Mouse (Mus musculus) liver, embryonic 16.5 days (tissue): ENCODE measurements around the gene Klrb1f. TPM values are rescaled to one million over a fixed set of nuclear protein-coding genes. Genes with fewer than 3 reads are reported as not detected.

Experiments
- ATAC-seq: fragments of 200-750 bp; cut with Nextera tagmentation; 2 replicates; pipeline ENCODE4 v1.8.0; 2017; ENCODE audit warnings: low read depth, mild to moderate bottlenecking, moderate number of reproducible peaks, moderate library complexity
- H3K27ac ChIP-seq: fragments of 300-500 bp; sonication (generic); 2 replicates; pipeline ENCODE4 v1.5.1; 2014; ENCODE audit warnings: mild to moderate bottlenecking, low read length
- H3K27me3 ChIP-seq: fragments of 300-500 bp; sonication (generic); 2 replicates; pipeline ENCODE4 v1.6.1; 2014; ENCODE audit warnings: low read depth, low read length, mixed read lengths; ENCODE audit not compliant: control insufficient read depth, insufficient read depth
- H3K36me3 ChIP-seq: fragments of 300-500 bp; sonication (generic); 2 replicates; pipeline ENCODE4 v1.6.1; 2014; ENCODE audit warnings: mild to moderate bottlenecking; ENCODE audit not compliant: control insufficient read depth, insufficient read depth
- H3K4me1 ChIP-seq: fragments of 300-500 bp; sonication (generic); 2 replicates; pipeline ENCODE4 v1.6.1; 2014; ENCODE audit warnings: low read depth, low read length, mixed read lengths; ENCODE audit not compliant: control insufficient read depth
- H3K4me2 ChIP-seq: fragments of 300-500 bp; sonication (generic); 2 replicates; pipeline ENCODE4 v1.6.1; 2014; ENCODE audit warnings: low read depth, low read length, mixed read lengths
- H3K4me3 ChIP-seq: fragments of 300-500 bp; sonication (generic); 2 replicates; pipeline ENCODE4 v1.5.1; 2014; ENCODE audit warnings: low read depth, mild to moderate bottlenecking, low read length
- H3K9ac ChIP-seq: fragments of 300-500 bp; sonication (generic); 2 replicates; pipeline ENCODE4 v1.6.1; 2014; ENCODE audit warnings: low read depth, low read length
- H3K9me3 ChIP-seq: fragments of 300-500 bp; sonication (generic); replicated peaks from 2 replicates; pipeline ENCODE4 v1.6.1; 2016; ENCODE audit warnings: low read length; ENCODE audit not compliant: control insufficient read depth
- WGBS: fragments of 180-500 bp; shearing (Covaris S2); extraction: QIAGEN DNeasy Blood & Tissue Kit; methylation state at CpG from one replicate; pipeline ENCODE4 v1.1.7; 2014; ENCODE audit not compliant: insufficient replicate concordance; 5-methylcytosine and 5-hydroxymethylcytosine counted together
- polyA plus RNA-seq: library from polyadenylated mRNA; unstranded; fragments of >200 nt; fragmentation: Nextera tagmentation; extraction: Ambion mirVana; gene quantifications from 2 replicates; pipeline ENCODE4 v1.2.1, GENCODE M21; 2015

Gene Klrb1f
- polyA plus RNA-seq, 1 experiment from 2014 or later: 0.45 TPM

DNA sequence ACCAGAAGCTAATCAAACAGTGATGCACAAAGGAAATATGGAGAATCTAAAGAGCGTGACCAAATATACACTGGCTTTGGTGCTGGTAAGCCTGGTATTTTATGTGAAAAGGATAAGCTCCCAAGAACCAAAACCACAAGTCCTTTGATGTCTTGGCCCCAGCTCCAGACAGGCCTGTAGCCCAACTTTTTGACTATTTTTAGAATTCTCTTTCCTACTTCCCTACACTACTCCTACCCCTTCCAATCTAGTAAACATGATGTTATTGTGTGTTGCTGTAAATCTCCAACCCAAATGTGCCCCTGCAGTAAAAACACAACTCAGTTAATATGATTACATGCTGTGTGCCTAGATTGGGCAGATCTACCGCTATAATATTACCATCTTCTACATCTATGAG lies 4.2 kb upstream of the Klrb1f start:
- 73% methylated on average over 2 of the region's 2 CpGs for WGBS

DNA sequence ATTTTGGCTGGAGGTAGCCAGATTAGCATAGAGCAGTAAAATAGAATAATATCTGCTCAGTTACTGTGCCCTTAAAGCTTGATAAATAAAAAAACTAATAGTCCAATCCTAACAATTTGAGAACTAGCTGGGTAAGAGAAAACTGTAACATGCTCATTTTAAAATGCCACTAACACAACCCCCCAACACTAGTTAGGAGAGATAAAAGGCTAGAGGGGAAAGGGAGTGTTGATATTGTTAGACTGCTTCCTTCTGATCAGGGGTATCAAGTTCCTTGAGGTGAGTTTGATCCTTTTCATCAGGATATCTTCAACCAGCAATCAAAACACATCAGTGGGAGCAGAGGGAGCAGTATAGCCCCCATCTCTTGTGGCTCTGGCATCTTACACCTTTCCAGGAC lies 3.2 kb upstream of the Klrb1f start:
- Histone ChIP-seq H3K27ac (no peak overlapping the region), H3K27me3 (no peaks in the 10 kb centered on the region), H3K4me3 (no peak overlapping the region), H3K4me1 (no peaks in the 10 kb centered on the region), H3K9me3 (no peaks in the 10 kb centered on the region), H3K4me2 (no peak overlapping the region), H3K9ac (no peak overlapping the region), H3K36me3 (no peaks in the 10 kb centered on the region)
- ATAC-seq: no peak

More for the DNA sequence above, 4.2 kb upstream of the Klrb1f start:
- no peak for ATAC-seq
- Histone ChIP-seq H3K36me3 (no peaks in the 10 kb centered on the region), H3K9me3 (no peaks in the 10 kb centered on the region), H3K27ac (no peak overlapping the region), H3K4me2 (no peak overlapping the region), H3K4me1 (no peaks in the 10 kb centered on the region), H3K4me3 (no peak overlapping the region), H3K27me3 (no peaks in the 10 kb centered on the region), H3K9ac (no peak overlapping the region)

DNA sequence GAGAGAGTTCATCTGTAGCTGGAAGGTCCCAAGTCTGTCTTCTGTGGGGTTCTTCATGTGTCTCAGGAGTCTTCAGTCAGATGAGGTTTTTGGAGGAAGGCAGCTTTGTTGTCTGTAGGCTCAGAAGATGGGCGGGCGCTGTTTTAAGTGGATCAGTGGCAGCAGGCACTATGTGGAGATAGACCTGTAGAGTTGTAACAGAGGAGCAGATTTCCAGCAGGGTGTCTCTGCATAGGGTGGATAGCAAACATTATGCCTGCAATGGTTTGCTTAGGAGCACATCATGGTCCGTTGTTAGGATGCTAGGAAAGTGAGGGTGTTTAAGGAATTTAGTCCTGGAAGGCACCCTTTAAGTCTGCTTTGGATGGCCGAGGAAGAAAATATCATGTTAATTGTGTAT lies 2.7 kb downstream of the Klrb1f start:
- H3K4me1 ChIP-seq: peaks cover 4% of the 10 kb centered on the region; the same call in 1 of the 2 replicates
- H3K27ac ChIP-seq: peak overlapping the region; percentile 44; the same call in 1 of the 2 replicates
- no peak overlapping the region for H3K9ac ChIP-seq
- no peak overlapping the region for H3K4me2 ChIP-seq
- H3K27me3 ChIP-seq: no peaks in the 10 kb centered on the region
- no peak for ATAC-seq
- H3K4me3 ChIP-seq: no peak overlapping the region
- H3K9me3 ChIP-seq: no peaks in the 10 kb centered on the region
- H3K36me3 ChIP-seq: no peaks in the 10 kb centered on the region
- WGBS: 34% methylated on average over 4 of the region's 4 CpGs

DNA sequence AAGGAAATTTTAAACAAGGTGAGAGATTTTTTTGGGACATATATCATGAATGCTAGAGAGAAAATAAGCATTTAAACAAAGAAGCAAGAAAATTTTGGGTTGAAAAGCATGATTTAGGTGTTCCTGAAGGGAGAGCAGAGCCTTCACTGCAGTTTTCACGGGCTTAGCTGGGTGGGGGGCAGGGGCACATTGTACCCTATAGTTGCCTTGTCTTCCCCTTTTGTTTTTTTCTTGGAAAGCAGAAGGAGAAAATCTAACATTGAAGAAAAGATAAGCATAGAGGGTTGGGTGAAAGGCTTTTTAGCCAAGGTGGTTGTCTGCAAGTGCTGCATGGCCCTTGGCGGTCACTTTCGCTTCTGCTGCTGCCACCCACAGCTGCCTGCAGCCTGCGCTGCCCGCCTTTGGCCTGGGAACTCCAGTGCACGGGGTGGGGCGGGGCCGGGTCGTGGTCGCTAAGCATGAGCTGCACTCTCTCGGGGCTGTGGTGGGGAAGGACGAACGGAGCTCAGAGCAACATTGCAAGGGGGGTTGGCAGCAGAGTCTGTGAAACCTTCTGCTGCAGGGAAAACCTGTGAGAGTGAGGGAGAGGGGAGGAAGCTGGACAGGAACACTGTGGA lies 3.3 kb downstream of the Klrb1f start:
- Histone ChIP-seq H3K4me3 (peak overlapping the region; percentile 52), H3K9me3 (no peaks in the 10 kb centered on the region), H3K36me3 (no peaks in the 10 kb centered on the region), H3K27me3 (no peaks in the 10 kb centered on the region), H3K9ac (peak overlapping the region; percentile 40; the same call in 1 of the 2 replicates), H3K4me2 (peak overlapping the region; percentile 68), H3K27ac (no peak overlapping the region), H3K4me1 (peaks cover 4% of the 10 kb centered on the region; the same call in 1 of the 2 replicates)
- WGBS: under 1% methylated on average over 13 of the region's 13 CpGs
- ATAC-seq: peak; percentile 86

DNA sequence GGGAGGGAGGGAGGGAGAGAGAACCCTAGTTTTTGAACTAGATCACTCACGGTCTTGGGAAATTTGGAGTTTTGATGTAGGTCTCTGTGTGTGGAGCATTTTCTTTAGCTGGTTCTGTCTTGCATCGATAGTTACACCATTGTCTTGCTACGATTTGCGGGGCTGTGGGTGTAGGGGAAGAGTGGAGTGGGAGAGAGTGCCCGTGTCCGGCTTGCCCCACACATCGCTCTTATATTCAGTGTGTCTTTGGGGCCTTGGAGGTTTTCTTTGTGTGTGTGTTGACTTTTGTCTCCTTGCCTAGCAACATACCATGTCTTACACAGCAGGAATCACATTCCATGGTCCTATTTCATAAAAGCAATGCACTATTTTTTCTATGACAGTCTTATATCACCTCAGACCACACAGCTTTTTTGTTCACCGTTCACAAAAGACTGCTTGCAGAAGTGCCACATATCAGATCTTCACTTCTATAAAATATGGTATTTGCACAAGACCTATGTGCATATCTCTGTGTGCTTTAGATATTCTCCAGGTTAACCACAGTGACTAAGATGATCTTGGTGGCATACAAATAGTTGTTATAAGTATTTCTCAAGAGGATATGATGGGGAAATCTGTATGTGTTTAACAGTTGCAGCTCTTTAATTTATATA lies 4.0 kb downstream of the Klrb1f start:
- no peak; the same call in 1 of the 2 replicates for ATAC-seq
- Histone ChIP-seq H3K4me3 (peak overlapping the region; percentile 32; the same call in 1 of the 2 replicates), H3K9me3 (no peaks in the 10 kb centered on the region), H3K9ac (peak overlapping the region; percentile 41; the same call in 1 of the 2 replicates), H3K27ac (no peak overlapping the region; the same call in 1 of the 2 replicates), H3K4me2 (peak overlapping the region; percentile 41; the same call in 1 of the 2 replicates), H3K27me3 (no peaks in the 10 kb centered on the region), H3K4me1 (peaks cover 4% of the 10 kb centered on the region; the same call in 1 of the 2 replicates), H3K36me3 (no peaks in the 10 kb centered on the region)
- 9% methylated on average over 8 of the region's 8 CpGs for WGBS

DNA sequence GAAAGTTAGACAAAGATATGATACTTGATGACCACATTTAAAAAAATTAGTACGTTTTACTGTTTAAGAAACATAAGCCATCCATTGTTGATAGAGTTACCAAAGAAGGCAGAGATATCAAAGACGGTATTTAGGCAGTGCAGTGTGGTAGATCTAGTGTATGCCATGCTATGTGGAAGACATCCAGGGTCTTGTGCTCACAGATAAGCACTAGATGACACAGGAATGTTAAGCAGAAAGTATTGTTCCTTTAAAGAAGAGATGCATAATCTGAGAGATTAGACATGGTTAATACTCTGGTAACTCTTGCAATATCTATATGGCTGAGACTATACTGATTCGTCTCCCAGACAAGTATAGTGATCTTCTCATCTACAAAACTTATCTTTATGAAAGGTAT lies 5.4 kb downstream of the Klrb1f start:
- peaks cover 4% of the 10 kb centered on the region; the same call in 1 of the 2 replicates for H3K4me1 ChIP-seq
- H3K36me3 ChIP-seq: no peaks in the 10 kb centered on the region
- 35% methylated on average over 3 of the region's 3 CpGs for WGBS
- H3K9me3 ChIP-seq: no peaks in the 10 kb centered on the region
- no peak overlapping the region for H3K4me3 ChIP-seq
- H3K9ac ChIP-seq: no peak overlapping the region
- H3K27ac ChIP-seq: no peak overlapping the region
- ATAC-seq: no peak
- H3K4me2 ChIP-seq: no peak overlapping the region
- no peaks in the 10 kb centered on the region for H3K27me3 ChIP-seq

DNA sequence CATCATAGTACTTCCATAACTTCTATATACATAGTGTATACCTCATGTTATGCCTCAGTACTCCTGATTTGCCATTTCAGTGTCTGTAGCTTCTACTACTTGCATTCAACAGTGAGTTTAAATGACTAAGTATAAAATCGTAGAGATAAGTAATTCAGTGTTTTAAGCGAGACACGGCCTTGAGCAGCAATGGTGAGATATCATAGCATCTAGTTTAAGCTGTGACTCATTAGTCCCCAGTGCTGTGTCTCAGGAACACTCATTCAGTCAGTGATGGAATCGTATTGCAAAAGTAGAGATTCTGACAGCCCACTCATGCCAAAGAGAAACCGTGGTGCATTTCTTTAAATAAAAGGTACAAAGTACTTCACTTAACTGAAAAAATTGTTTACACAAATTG lies 6.0 kb downstream of the Klrb1f start:
- Histone ChIP-seq H3K4me3 (no peak overlapping the region), H3K9me3 (no peaks in the 10 kb centered on the region), H3K4me2 (no peak overlapping the region), H3K27ac (no peak overlapping the region), H3K4me1 (peaks cover 4% of the 10 kb centered on the region; the same call in 1 of the 2 replicates), H3K9ac (no peak overlapping the region), H3K36me3 (no peaks in the 10 kb centered on the region), H3K27me3 (no peaks in the 10 kb centered on the region)
- ATAC-seq: no peak
- 57% methylated on average over 5 of the region's 5 CpGs for WGBS

DNA sequence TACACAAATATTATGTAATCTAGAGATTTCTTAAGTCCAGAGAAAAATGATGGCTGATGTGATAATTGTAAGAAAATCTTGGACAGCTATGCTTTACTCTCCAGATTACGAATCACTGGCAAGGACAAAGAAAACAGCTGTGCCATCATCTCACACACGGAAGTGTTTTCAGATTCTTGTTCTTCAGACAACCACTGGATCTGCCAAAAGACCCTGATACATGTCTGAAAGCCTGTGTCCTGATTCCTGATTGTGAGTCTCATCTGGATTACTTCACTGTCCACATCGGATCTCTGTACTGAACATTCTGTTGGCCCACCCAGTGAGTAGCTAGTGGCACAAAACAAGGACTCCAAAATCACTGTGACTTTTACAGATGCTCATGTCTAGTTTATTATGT lies 10.5 kb downstream of the Klrb1f start:
- Histone ChIP-seq H3K4me3 (no peak overlapping the region), H3K27me3 (no peaks in the 10 kb centered on the region), H3K4me1 (no peaks in the 10 kb centered on the region), H3K4me2 (no peak overlapping the region), H3K36me3 (no peaks in the 10 kb centered on the region), H3K9ac (no peak overlapping the region), H3K27ac (no peak overlapping the region), H3K9me3 (no peaks in the 10 kb centered on the region)
- 64% methylated on average over 3 of the region's 3 CpGs for WGBS
- no peak for ATAC-seq

DNA sequence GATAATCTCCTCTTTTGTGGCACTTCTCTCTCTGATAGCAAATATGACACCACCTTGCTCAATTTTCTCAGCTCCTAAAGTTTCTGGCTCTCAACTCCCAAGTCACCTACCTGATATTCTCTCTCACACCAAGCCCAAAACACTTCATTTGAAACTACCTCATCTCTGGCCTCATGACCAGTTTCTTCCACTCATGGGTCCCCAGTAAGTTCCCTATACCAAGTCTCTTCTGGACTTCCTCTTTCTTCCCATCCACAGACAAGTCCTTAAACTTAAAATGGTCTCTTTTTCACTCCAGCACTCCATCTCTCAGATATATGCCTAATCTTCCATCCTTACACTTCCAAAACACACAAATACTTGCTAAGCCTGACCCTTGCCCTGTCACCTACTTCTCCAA lies 12.3 kb downstream of the Klrb1f start:
- ATAC-seq: no peak
- no peaks in the 10 kb centered on the region for H3K4me1 ChIP-seq
- no peak overlapping the region for H3K4me3 ChIP-seq
- H3K9me3 ChIP-seq: no peaks in the 10 kb centered on the region
- H3K9ac ChIP-seq: no peak overlapping the region
- no peak overlapping the region for H3K27ac ChIP-seq
- H3K36me3 ChIP-seq: no peaks in the 10 kb centered on the region
- H3K27me3 ChIP-seq: no peaks in the 10 kb centered on the region
- H3K4me2 ChIP-seq: no peak overlapping the region
